Mouse (Mus musculus): Measurements from ENCODE around the gene Ptdss2. TPM values are rescaled to one million over a fixed set of nuclear protein-coding genes. Genes with fewer than 3 reads are reported as not detected.

Gene Ptdss2
- polyA plus RNA-seq, 1 experiment from 2014 or later: 84.7 TPM

DNA sequence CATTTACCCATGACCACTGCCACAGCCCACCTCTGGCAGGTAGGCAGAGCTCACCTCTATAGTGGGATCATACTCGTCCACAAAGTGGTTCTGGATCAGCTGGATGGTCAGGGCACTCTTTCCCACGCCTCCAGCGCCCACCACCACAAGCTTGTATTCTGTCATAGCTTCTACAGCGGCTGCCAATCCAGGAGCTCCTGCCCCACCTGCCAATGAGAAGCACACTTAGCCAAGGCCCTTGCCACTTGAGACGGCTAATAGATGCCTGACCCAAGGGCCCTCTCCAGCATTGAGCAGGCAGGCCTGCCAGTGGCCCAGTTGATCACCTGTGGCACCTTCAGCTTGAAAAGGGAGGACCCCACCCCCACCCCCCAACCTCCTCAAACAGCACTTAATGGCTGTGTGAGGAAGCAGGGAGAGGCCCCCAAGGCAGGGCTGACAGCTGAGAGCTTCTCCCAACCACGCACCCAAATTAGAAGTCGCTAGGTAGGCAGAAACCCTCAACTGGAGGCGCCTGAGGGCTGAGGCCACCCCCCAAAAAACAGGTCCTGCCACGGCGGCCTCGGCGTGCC, 70.7 kb downstream of the Ptdss2 start:
- no peaks in the 10 kb centered on the region for H3K9me3 ChIP-seq
- peaks cover 51% of the 10 kb centered on the region for H3K4me1 ChIP-seq
- no peak for DNase-seq (ENCODE audit: extremely low spot score, low spot score)
- 30% methylated on average over 12 of the region's 12 CpGs for WGBS
- H3K27ac ChIP-seq: peak overlapping the region; percentile 94
- H3K36me3 ChIP-seq (replicated peaks): peaks cover 46% of the 10 kb centered on the region
- H3K27me3 ChIP-seq (ENCODE audit: poor library complexity, severe bottlenecking): no peaks in the 10 kb centered on the region
- H3K4me3 ChIP-seq: peak overlapping the region; percentile 92

GRCm38 (mm10) chr7:141193348-141193856, 71.2 kb downstream of the Ptdss2 start:
- peak overlapping the region; percentile 92 for H3K4me3 ChIP-seq
- peaks cover 51% of the 10 kb centered on the region for H3K4me1 ChIP-seq
- under 1% methylated on average over 41 of the region's 43 CpGs for WGBS
- H3K36me3 ChIP-seq (replicated peaks): peaks cover 46% of the 10 kb centered on the region
- H3K27me3 ChIP-seq (ENCODE audit: poor library complexity, severe bottlenecking): no peaks in the 10 kb centered on the region
- H3K27ac ChIP-seq: peak overlapping the region; percentile 94
- H3K9me3 ChIP-seq: no peaks in the 10 kb centered on the region
- DNase-seq (ENCODE audit: extremely low spot score, low spot score): peak; percentile 69

GRCm38 (mm10) chr7:141193948-141194347, 71.8 kb downstream of the Ptdss2 start, which contains the start of the genes Hras and Lrrc56:
TSS of gene Hras (minus strand) at chr7:141194005.
TSS of gene Lrrc56 (plus strand) at chr7:141194157.
- peak; percentile 99 for DNase-seq (ENCODE audit: extremely low spot score, low spot score)
- H3K27ac ChIP-seq: peak within 1 kb of the TSS; percentile 94
- H3K4me3 ChIP-seq: peak within 1 kb of the TSS; percentile 92
- no peaks in the 10 kb centered on the region for H3K27me3 ChIP-seq (ENCODE audit: poor library complexity, severe bottlenecking)
- no peaks in the 10 kb centered on the region for H3K9me3 ChIP-seq
- peaks cover 51% of the 10 kb centered on the region for H3K4me1 ChIP-seq
- under 1% methylated on average over 33 of the region's 39 CpGs for WGBS
- peaks cover 42% of the 10 kb centered on the region for H3K36me3 ChIP-seq (replicated peaks)

DNA sequence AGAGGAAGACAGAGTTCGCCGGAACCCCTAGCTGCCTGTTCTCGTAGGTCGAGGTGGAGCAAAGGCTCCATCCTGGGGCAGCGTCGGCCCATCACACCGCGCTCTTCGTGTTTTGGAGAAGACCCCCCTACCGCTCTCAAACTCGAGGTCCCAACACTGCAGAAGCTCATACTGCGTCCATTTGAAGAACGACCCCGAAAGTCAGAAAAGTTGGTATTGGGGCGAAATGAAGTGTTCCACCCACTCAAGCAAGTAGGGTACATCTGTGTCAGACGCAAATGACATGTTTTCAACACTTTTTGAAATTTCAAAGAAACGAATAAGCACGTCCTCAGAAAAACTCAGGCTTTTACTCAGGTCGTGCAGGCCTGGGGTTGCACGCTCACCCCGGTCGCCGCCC, 72.2 kb downstream of the Ptdss2 start:
- no peak for DNase-seq (ENCODE audit: extremely low spot score, low spot score)

GRCm38 (mm10) chr7:141194830-141195229, 72.6 kb downstream of the Ptdss2 start:
- WGBS: 0% methylated on average over 28 of the region's 28 CpGs
- Histone ChIP-seq H3K4me3 (peak overlapping the region; percentile 92), H3K36me3 (replicated peaks) (peaks cover 38% of the 10 kb centered on the region), H3K9me3 (no peaks in the 10 kb centered on the region), H3K27me3 (ENCODE audit: poor library complexity, severe bottlenecking) (no peaks in the 10 kb centered on the region), H3K27ac (peak overlapping the region; percentile 94), H3K4me1 (peaks cover 51% of the 10 kb centered on the region)
- DNase-seq (ENCODE audit: extremely low spot score, low spot score): peak; percentile 96

More for the DNA sequence above, 72.2 kb downstream of the Ptdss2 start:
- under 1% methylated on average over 23 of the region's 23 CpGs for WGBS
- Histone ChIP-seq H3K27me3 (ENCODE audit: poor library complexity, severe bottlenecking) (no peaks in the 10 kb centered on the region), H3K27ac (peak overlapping the region; percentile 94), H3K4me1 (peaks cover 51% of the 10 kb centered on the region), H3K36me3 (replicated peaks) (peaks cover 38% of the 10 kb centered on the region), H3K9me3 (no peaks in the 10 kb centered on the region), H3K4me3 (peak overlapping the region; percentile 92)

DNA sequence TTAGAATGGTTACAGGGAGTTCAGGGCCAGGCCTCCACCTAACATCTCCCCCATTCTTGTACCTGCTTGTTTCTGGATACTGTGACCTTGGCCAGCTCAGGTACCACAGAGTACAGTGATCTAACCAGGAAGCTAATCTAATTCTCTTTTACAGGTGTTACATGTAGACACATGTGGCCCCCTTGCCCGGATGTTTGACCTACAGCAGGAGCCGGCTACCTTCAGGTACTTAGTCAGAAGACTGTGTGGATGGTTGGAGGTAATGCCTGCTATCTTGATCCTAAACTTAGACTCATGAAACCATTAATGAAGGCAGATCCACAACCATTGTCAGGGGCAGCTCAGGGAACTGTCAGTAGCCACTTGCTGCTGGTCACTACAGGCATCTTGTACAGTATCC, 73.6 kb downstream of the Ptdss2 start:
- peak overlapping the region; percentile 94; the same call in 1 of the 2 replicates for H3K27ac ChIP-seq
- no peaks in the 10 kb centered on the region for H3K9me3 ChIP-seq
- H3K4me1 ChIP-seq: peaks cover 51% of the 10 kb centered on the region
- peak overlapping the region; percentile 92 for H3K4me3 ChIP-seq
- no peak for DNase-seq (ENCODE audit: extremely low spot score, low spot score)
- peaks cover 32% of the 10 kb centered on the region for H3K36me3 ChIP-seq (replicated peaks)
- WGBS: 98% methylated on average over 2 of the region's 2 CpGs
- H3K27me3 ChIP-seq (ENCODE audit: poor library complexity, severe bottlenecking): no peaks in the 10 kb centered on the region

DNA sequence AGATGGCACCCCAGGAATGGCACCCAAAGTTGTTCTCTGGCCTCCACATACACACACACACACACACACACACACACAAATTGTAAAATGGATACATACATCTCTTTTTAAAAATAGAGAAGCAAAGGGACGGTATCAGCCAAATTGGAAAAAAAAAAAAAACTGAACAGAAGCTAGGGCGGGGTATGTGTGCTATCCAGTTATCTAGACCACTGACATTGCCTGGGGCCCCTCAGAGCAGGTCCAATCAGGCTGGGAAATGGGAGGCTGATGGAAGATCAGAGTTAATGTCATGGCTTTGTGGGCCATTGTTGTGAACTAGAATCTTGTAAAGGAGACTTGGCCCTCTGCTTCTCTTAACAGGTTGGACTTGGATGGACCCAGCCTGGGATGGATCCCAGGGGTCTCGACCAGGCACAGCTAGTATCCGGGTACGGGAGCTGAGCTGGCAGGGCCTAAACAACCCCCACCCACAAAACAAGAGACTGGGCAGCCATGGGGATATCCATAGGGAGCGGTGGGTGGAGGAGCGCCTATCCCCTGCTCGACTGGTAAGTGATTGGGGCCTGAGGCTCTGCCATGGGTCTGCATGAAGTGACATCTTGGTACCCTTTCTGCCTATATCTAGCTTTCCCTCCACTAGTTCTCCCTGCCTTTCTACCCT, 74.6 kb downstream of the Ptdss2 start:
- Histone ChIP-seq H3K36me3 (replicated peaks) (peaks cover 22% of the 10 kb centered on the region), H3K4me1 (peaks cover 43% of the 10 kb centered on the region), H3K4me3 (no peak overlapping the region), H3K27me3 (ENCODE audit: poor library complexity, severe bottlenecking) (no peaks in the 10 kb centered on the region), H3K27ac (0 out of 2 replicates have a peak overlapping the region, but pooled peaks have one; percentile 12), H3K9me3 (no peaks in the 10 kb centered on the region)
- DNase-seq (ENCODE audit: extremely low spot score, low spot score): no peak
- WGBS: 93% methylated on average over 8 of the region's 8 CpGs

DNA sequence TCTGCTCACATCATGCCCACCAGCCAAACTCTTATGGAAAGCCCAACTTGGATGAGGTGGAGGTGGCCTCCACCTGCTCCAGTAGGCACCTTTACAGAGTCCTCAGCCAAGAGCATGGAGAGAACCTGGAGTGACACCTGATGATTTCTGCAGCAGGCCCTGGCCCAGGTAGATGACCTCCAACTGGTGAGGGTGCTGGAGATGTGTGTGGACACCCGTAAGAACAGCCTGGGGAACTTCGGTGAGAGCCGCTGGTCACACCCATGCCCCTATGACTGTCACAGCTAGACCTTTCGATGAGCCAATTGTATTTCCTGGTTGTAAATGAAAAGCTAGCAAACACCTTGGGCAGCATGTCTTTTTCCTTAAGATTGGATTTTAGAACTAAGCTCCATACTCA, 75.9 kb downstream of the Ptdss2 start:
- 96% methylated on average over 4 of the region's 4 CpGs for WGBS
- no peak for DNase-seq (ENCODE audit: extremely low spot score, low spot score)
- no peaks in the 10 kb centered on the region for H3K9me3 ChIP-seq
- no peaks in the 10 kb centered on the region for H3K27me3 ChIP-seq (ENCODE audit: poor library complexity, severe bottlenecking)
- H3K27ac ChIP-seq: no peak overlapping the region
- H3K4me1 ChIP-seq: peaks cover 30% of the 10 kb centered on the region
- H3K36me3 ChIP-seq (replicated peaks): peaks cover 13% of the 10 kb centered on the region
- no peak overlapping the region for H3K4me3 ChIP-seq

- Histone ChIP-seq H3K36me3 (replicated peaks) (peaks cover 6% of the 10 kb centered on the region; the same call in 1 of the 2 replicates), H3K4me1 (no peaks in the 10 kb centered on the region; the same call in 1 of the 2 replicates), H3K4me3 (no peak overlapping the region), H3K27me3 (ENCODE audit: poor library complexity, severe bottlenecking) (no peaks in the 10 kb centered on the region), H3K9me3 (no peaks in the 10 kb centered on the region), H3K27ac (no peak overlapping the region)
- no peak for DNase-seq (ENCODE audit: extremely low spot score, low spot score)
- WGBS: 71% methylated on average over 3 of the region's 3 CpGs
Observed at GRCm38 (mm10) chr7:141204546-141204945, 82.4 kb downstream of the Ptdss2 start.

- Histone ChIP-seq H3K4me1 (no peaks in the 10 kb centered on the region; the same call in 1 of the 2 replicates), H3K9me3 (no peaks in the 10 kb centered on the region), H3K36me3 (replicated peaks) (no peaks in the 10 kb centered on the region; the same call in 1 of the 2 replicates), H3K4me3 (no peak overlapping the region), H3K27me3 (ENCODE audit: poor library complexity, severe bottlenecking) (no peaks in the 10 kb centered on the region), H3K27ac (no peak overlapping the region)
- 94% methylated on average over 5 of the region's 5 CpGs for WGBS
- DNase-seq (ENCODE audit: extremely low spot score, low spot score): no peak
Observed at GRCm38 (mm10) chr7:141205504-141205903, 83.3 kb downstream of the Ptdss2 start.

GRCm38 (mm10) chr7:141206182-141206937, 84.2 kb downstream of the Ptdss2 start:
- DNase-seq (ENCODE audit: extremely low spot score, low spot score): no peak
- Histone ChIP-seq H3K27ac (no peak overlapping the region), H3K36me3 (replicated peaks) (no peaks in the 10 kb centered on the region; the same call in 1 of the 2 replicates), H3K4me1 (peaks cover 5% of the 10 kb centered on the region), H3K4me3 (no peak overlapping the region), H3K9me3 (no peaks in the 10 kb centered on the region), H3K27me3 (ENCODE audit: poor library complexity, severe bottlenecking) (no peaks in the 10 kb centered on the region)
- 94% methylated on average over 18 of the region's 18 CpGs for WGBS

Data from forebrain, embryonic 10.5 days (tissue).